Mouse (Mus musculus): ENCODE data around the gene 2010315B03Rik. TPM values are rescaled to one million over a fixed set of nuclear protein-coding genes. Genes with fewer than 3 reads are reported as not detected.

Gene 2010315B03Rik
- 10 to 100 TPM in 1 of 2 experiments, 1 to 10 TPM in 1; 9.6 to 12.5 TPM for total RNA-seq (2021)
- polyA plus RNA-seq (2012; rRNA removed): 3.2 and 6.8 TPM in 2 replicates
- long read RNA-seq, partial matches to known transcripts: 0 of 7 reads
- long read RNA-seq, other reads (novel, unspliced or antisense): 1 of 7 reads

DNA sequence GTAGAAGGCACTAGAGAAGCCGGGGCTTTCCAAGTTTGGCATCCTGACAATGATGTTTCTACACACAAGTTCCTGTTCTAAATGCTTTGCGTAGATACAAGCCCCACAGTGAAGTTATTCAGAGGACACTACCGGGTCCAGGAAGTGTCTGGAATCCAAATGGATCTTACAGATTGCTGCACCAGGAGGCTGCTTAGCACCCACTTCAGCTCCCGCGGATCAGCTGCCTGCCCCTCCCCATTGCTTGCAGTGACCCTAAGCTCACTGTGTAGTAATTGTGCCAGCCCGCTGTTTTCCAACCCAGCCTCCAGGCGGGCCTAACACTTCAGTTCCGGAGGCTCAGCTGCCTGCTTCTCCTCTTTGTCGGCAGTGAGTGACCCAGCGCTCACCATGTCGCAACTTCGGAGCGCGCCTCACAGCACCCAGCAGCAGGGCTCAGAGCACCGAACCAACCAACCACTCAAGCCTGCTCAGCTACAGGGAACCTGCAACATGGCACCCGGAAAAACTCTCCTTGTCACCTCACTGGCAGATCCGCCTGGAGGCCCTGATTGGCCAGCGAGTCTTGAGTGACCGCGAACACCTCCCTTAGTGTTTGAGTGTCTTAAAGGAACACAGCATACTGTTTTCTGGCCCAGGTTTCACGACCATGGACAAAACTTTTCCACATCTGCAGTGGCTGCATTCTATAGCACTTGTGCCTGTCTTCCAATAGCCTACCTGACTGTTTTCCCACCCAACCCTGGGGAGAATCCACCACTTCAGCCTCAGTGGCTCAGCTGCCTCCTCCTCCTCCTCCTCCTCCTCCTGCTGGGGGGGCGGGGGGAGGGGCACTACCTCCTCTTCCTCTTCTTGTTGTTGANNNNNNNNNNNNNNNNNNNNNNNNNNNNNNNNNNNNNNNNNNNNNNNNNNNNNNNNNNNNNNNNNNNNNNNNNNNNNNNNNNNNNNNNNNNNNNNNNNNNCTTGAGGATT, at the start of gene 2010315B03Rik:
2010315B03Rik (minus strand) TSS at position 526 of the 972 bp plus-strand sequence.
- peak; percentile 86 to 93 for DNase-seq
- no peaks in the 10 kb centered on the region for H3K27me3 ChIP-seq (ENCODE audit: control insufficient read depth, insufficient read depth, low read length)
- H3K27ac ChIP-seq: peak within 1 kb of the TSS; percentile 91
- intact Hi-C loops (cut with DNase I): loop anchor here (2.0 kb wide), 1 partner anchor 30 kb away; no protein-coding TSS in a partner anchor
- H3K4me1 ChIP-seq (ENCODE audit: control insufficient read depth, insufficient read depth, low read length): peaks cover 3% of the 10 kb centered on the region; the same call in 1 of the 2 replicates
- under 1% methylated on average over 21 of the region's 22 CpGs for WGBS
- TF ChIP-seq POLR2A (IDR thresholded peaks at IDR 0.05; ENCODE audit: insufficient read depth, low read depth, low read length): peak; percentile 89
- 0 out of 2 replicates have a peak, but pooled peaks have one; percentile 16 for TF ChIP-seq EP300 (IDR thresholded peaks at IDR 0.05; ENCODE audit: insufficient read depth, low read depth, low read length)
- TF ChIP-seq CTCF (IDR thresholded peaks at IDR 0.05): peak; percentile 16; the same call in 1 of the 2 replicates
- H3K79me2 ChIP-seq (replicated peaks; ENCODE audit: control insufficient read depth, insufficient read depth, low read length): peaks cover 6% of the 10 kb centered on the region; the same call in 1 of the 2 replicates
- H3K36me3 ChIP-seq (ENCODE audit: control insufficient read depth, insufficient read depth, low read length): no peaks in the 10 kb centered on the region; the same call in 1 of the 2 replicates
- peak within 1 kb of the TSS; percentile 78 for H3K9ac ChIP-seq (ENCODE audit: low read depth, low read length)
- H3K4me3 ChIP-seq: peak within 1 kb of the TSS; percentile 85

DNA sequence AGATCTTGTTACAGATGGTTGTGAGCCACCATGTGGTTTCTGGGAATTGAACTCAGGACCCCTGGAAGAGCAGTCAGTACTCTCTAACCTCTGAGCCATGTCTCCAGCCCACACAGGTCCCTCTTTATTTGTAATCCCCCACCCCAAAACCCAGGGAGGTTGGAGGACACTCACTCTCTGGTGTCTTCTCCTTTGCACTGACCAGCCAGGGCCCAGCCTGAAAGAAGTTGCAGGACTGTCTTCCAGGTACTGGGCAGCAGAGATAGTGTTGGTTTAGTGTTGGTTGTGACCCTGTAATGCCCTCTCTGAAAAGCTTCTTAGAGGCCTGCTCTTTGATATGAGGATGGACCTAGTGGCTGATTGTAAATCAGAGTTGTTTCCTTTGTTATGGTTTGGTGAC, 994 bp downstream of the 2010315B03Rik start:
- H3K9ac ChIP-seq (ENCODE audit: low read depth, low read length): peak overlapping the region; percentile 50
- no peaks in the 10 kb centered on the region; the same call in 1 of the 2 replicates for H3K36me3 ChIP-seq (ENCODE audit: control insufficient read depth, insufficient read depth, low read length)
- no peak for TF ChIP-seq POLR2A (IDR thresholded peaks at IDR 0.05; ENCODE audit: insufficient read depth, low read depth, low read length)
- no peak for DNase-seq
- H3K27me3 ChIP-seq (ENCODE audit: control insufficient read depth, insufficient read depth, low read length): no peaks in the 10 kb centered on the region
- H3K4me1 ChIP-seq (ENCODE audit: control insufficient read depth, insufficient read depth, low read length): peaks cover 3% of the 10 kb centered on the region; the same call in 1 of the 2 replicates
- H3K79me2 ChIP-seq (replicated peaks; ENCODE audit: control insufficient read depth, insufficient read depth, low read length): peaks cover 7% of the 10 kb centered on the region; the same call in 1 of the 2 replicates
- H3K27ac ChIP-seq: peak overlapping the region; percentile 91
- H3K4me3 ChIP-seq: peak overlapping the region; percentile 85
- intact Hi-C loops (cut with DNase I): no loop called here

DNA sequence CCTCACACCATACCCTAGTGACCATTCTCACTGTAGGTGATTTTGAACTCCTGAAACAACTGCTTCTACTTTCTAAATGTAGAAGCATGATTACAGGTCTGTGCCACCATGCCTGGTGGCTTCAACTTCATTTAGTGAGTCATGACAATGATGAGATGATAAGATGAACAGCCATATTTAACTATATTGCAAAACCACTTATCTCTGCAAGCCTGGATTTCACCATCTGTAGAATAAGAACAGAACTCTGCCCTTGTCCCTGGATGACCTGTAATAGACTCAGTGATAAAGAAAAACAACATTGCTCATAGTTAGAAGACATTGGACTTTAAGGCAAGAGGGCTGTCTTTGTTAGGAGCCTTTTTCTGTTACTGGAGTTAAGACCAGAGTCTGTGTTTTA, 24.2 kb downstream of the 2010315B03Rik start:
- H3K36me3 ChIP-seq (ENCODE audit: control insufficient read depth, insufficient read depth, low read length): no peaks in the 10 kb centered on the region
- no peak for DNase-seq
- H3K27me3 ChIP-seq (ENCODE audit: control insufficient read depth, insufficient read depth, low read length): no peaks in the 10 kb centered on the region
- H3K9ac ChIP-seq (ENCODE audit: low read depth, low read length): no peak overlapping the region
- no peaks in the 10 kb centered on the region for H3K4me1 ChIP-seq (ENCODE audit: control insufficient read depth, insufficient read depth, low read length)
- no peaks in the 10 kb centered on the region for H3K79me2 ChIP-seq (replicated peaks; ENCODE audit: control insufficient read depth, insufficient read depth, low read length)
- intact Hi-C loops (cut with DNase I): no loop called here
- no peak overlapping the region for H3K4me3 ChIP-seq
- TF ChIP-seq EP300 (IDR thresholded peaks at IDR 0.05; ENCODE audit: insufficient read depth, low read depth, low read length) (no peak), POLR2A (IDR thresholded peaks at IDR 0.05; ENCODE audit: insufficient read depth, low read depth, low read length) (no peak), CTCF (IDR thresholded peaks at IDR 0.05) (no peak)
- no peak overlapping the region for H3K27ac ChIP-seq

DNA sequence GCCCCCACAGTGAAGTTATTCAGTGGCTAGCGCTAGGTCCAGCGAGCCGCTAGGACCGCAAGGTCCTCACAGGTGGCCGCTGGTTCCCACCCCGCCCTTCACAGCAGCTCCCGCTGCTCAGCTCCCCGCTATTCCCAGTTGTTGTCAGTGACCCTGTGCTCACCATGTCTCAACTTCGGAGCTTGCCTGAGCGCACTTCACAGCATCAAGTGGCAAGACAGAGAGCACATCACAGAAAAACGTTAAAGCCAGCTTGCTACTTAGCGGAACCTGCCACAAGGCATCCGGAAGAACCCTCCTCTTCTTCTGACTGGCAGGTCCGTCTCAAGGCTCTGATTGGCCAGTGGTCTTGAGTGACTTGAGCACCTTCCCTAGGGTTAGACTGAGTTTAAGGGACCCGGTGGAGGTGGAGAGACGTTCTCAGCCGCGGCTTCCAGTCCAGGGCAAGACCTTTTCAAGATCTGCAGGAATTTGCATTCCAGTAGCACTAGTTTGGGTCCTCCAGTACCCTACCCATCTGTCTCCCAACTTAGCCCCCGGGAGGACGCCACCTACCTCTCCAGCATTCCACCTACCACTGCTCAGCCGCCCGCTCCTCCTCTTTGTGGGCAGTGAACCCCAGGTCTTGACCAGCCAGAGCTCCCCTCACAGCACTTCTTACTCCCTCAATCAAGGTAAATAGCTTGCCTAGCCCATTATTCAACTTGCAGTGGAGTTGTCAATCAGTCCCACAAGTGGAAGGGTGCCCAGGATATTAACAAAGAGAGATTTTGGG, 30.4 kb downstream of the 2010315B03Rik start:
- H3K27me3 ChIP-seq (ENCODE audit: control insufficient read depth, insufficient read depth, low read length): no peaks in the 10 kb centered on the region
- H3K4me1 ChIP-seq (ENCODE audit: control insufficient read depth, insufficient read depth, low read length): peaks cover 1% of the 10 kb centered on the region; the same call in 1 of the 2 replicates
- H3K4me3 ChIP-seq: peak overlapping the region; percentile 80
- TF ChIP-seq CTCF (IDR thresholded peaks at IDR 0.05) (no peak), POLR2A (IDR thresholded peaks at IDR 0.05; ENCODE audit: insufficient read depth, low read depth, low read length) (peak; percentile 86), EP300 (IDR thresholded peaks at IDR 0.05; ENCODE audit: insufficient read depth, low read depth, low read length) (0 out of 2 replicates have a peak, but pooled peaks have one; percentile 29)
- peaks cover 8% of the 10 kb centered on the region for H3K79me2 ChIP-seq (replicated peaks; ENCODE audit: control insufficient read depth, insufficient read depth, low read length)
- under 1% methylated on average over 22 of the region's 22 CpGs for WGBS
- peak overlapping the region; percentile 65 for H3K9ac ChIP-seq (ENCODE audit: low read depth, low read length)
- peak; percentile 88 to 92 for DNase-seq
- H3K27ac ChIP-seq: peak overlapping the region; percentile 73
- intact Hi-C loops (cut with DNase I): loop anchor here (1.0 to 2.0 kb wide), 2 partner anchors 24 to 31 kb away; partner anchors contain the start of gene 2010315B03Rik
- H3K36me3 ChIP-seq (ENCODE audit: control insufficient read depth, insufficient read depth, low read length): no peaks in the 10 kb centered on the region; the same call in 1 of the 2 replicates

DNA sequence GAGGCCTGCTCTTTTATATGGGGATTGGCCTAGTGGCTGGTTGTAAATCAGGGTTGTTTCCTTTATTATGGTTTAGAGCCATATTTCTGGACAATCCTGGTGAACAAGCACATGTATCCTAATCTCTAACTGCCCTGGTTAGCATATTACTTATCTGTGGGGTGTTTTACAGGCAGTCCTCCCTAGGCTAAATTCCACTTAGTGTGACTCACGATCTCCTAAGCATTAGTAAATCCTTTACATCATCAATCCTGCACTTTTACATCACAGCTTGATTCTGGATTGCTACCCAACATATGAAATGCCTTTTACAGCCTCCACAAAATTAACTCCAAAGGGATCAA, 31.1 kb downstream of the 2010315B03Rik start:
- TF ChIP-seq CTCF (IDR thresholded peaks at IDR 0.05) (no peak), EP300 (IDR thresholded peaks at IDR 0.05; ENCODE audit: insufficient read depth, low read depth, low read length) (no peak), POLR2A (IDR thresholded peaks at IDR 0.05; ENCODE audit: insufficient read depth, low read depth, low read length) (no peak)
- H3K9ac ChIP-seq (ENCODE audit: low read depth, low read length): no peak overlapping the region
- peaks cover 1% of the 10 kb centered on the region; the same call in 1 of the 2 replicates for H3K4me1 ChIP-seq (ENCODE audit: control insufficient read depth, insufficient read depth, low read length)
- no peaks in the 10 kb centered on the region for H3K27me3 ChIP-seq (ENCODE audit: control insufficient read depth, insufficient read depth, low read length)
- WGBS: 12% methylated on average over 1 of the region's 1 CpGs
- intact Hi-C loops (cut with DNase I): no loop called here
- peaks cover 8% of the 10 kb centered on the region for H3K79me2 ChIP-seq (replicated peaks; ENCODE audit: control insufficient read depth, insufficient read depth, low read length)
- peak overlapping the region; percentile 80 for H3K4me3 ChIP-seq
- H3K27ac ChIP-seq: peak overlapping the region; percentile 73
- no peaks in the 10 kb centered on the region; the same call in 1 of the 2 replicates for H3K36me3 ChIP-seq (ENCODE audit: control insufficient read depth, insufficient read depth, low read length)
- DNase-seq: no peak

All from heart, adult 2 months (tissue).